Mouse (Mus musculus) ES-E14 (cell line): Measurements from ENCODE around the gene Trappc1. TPM values are rescaled to one million over a fixed set of nuclear protein-coding genes. Genes with fewer than 3 reads are reported as not detected.
A peak's percentile ranks its signal among the peaks of the same experiment; 100 is the strongest.

Experiments used
- DNase-seq: peaks from one replicate; pipeline ENCODE4 v3.0.0-alpha.2; 2013; ENCODE audit warnings: low read depth, low spot score
- H3K27ac ChIP-seq: 2 replicates; pipeline ENCODE4 v1.5.1; 2012; ENCODE audit warnings: low read depth, mild to moderate bottlenecking, low read length, moderate library complexity, mixed read lengths; ENCODE audit not compliant: poor library complexity, insufficient read depth, severe bottlenecking
- H3K36me3 ChIP-seq: 2 replicates; pipeline ENCODE4 v1.6.1; 2012; ENCODE audit warnings: mild to moderate bottlenecking, low read length, moderate library complexity, mixed read lengths; ENCODE audit not compliant: control insufficient read depth, poor library complexity, insufficient read depth, severe bottlenecking
- H3K4me1 ChIP-seq, 2 experiments: fragments of 150-350 bp in 1 of 2; sonication (generic) in 1 of 2; 2 replicates each; pipeline ENCODE4 v1.6.1; 2012; ENCODE audit warnings: low read length in 2 of 2, mild to moderate bottlenecking in 1 of 2, mixed read lengths in 1 of 2; ENCODE audit not compliant: control insufficient read depth in 2 of 2, insufficient read depth in 2 of 2, poor library complexity in 1 of 2
- H3K4me3 ChIP-seq, 2 experiments: fragments of 150-350 bp in 1 of 2; sonication (generic) in 1 of 2; 2 replicates each; pipeline ENCODE4 v1.5.1; 2012; ENCODE audit warnings: low read length in 2 of 2, low read depth in 1 of 2, mild to moderate bottlenecking in 1 of 2, mixed read lengths in 1 of 2; ENCODE audit not compliant: insufficient read depth in 1 of 2, poor library complexity in 1 of 2, severe bottlenecking in 1 of 2
- H3K9ac ChIP-seq: 2 replicates; pipeline ENCODE4 v1.6.1; 2012; ENCODE audit warnings: low read depth, mild to moderate bottlenecking, low read length, mixed read lengths; ENCODE audit not compliant: poor library complexity, insufficient read depth, severe bottlenecking
- H3K9me3 ChIP-seq: fragments of 150-350 bp; sonication (generic); 2 replicates; pipeline ENCODE4 v1.6.1; 2012; ENCODE audit warnings: low read depth, mild to moderate bottlenecking, low read length; ENCODE audit not compliant: control insufficient read depth, insufficient read depth
- CHD2 ChIP-seq: IDR thresholded peaks from 2 replicates; pipeline ENCODE4 v1.6.1; 2014; ENCODE audit warnings: mild to moderate bottlenecking, low read depth, low read length, inconsistent platforms
- HCFC1 ChIP-seq: IDR thresholded peaks from 2 replicates; pipeline ENCODE4 v1.6.1; 2012; ENCODE audit warnings: low read length, inconsistent platforms, borderline replicate concordance; ENCODE audit not compliant: insufficient read depth
- MAFK ChIP-seq: IDR thresholded peaks from 2 replicates; pipeline ENCODE4 v1.6.1; 2014; ENCODE audit warnings: mild to moderate bottlenecking, low read depth, low read length, inconsistent platforms; ENCODE audit not compliant: insufficient read depth
- ZC3H11A ChIP-seq: IDR thresholded peaks from 2 replicates; pipeline ENCODE4 v1.6.1; 2012; ENCODE audit warnings: low read depth, mild to moderate bottlenecking, inconsistent platforms, low read length, borderline replicate concordance
- ZNF384 ChIP-seq: IDR thresholded peaks from 2 replicates; pipeline ENCODE4 v1.6.1; 2012; ENCODE audit warnings: low read depth, low read length, inconsistent platforms
- in situ Hi-C, 2 experiments: fragments of 600-800 bp; cut with MboI; formaldehyde crosslinking; loops; one replicate each; pipeline ENCODE4 v1.15.1; 2025; ENCODE audit warnings: low sequenced_read_pairs in 2 of 2, inconsistent platforms in 1 of 2; ENCODE audit not compliant: unreplicated experiment in 2 of 2
- total RNA-seq: library from RNA; depleted of rRNA; stranded (reverse); fragments of 300-350 nt; gene quantifications from 2 replicates; pipeline ENCODE4 v1.2.3, GENCODE M21; 2012

The Trappc1 gene
- total RNA-seq, 1 experiment: 62.2 TPM

- no peak for TF ChIP-seq ZNF384
- no peak for TF ChIP-seq HCFC1
- no peak for TF ChIP-seq MAFK
- no peak for TF ChIP-seq CHD2
- TF ChIP-seq ZC3H11A: no peak
- Histone ChIP-seq H3K4me1 (peaks cover 0 to 8% of the 10 kb centered on the region in 2 experiments; a peak in 2 of 4 replicates), H3K4me3 (peak overlapping the region in 1 of 2 experiments; percentile 90; a peak in 1 of 4 replicates), H3K9me3 (no peaks in the 10 kb centered on the region), H3K27ac (no peak overlapping the region), H3K36me3 (peaks cover 12% of the 10 kb centered on the region; the same call in 1 of the 2 replicates), H3K9ac (no peak overlapping the region)
- in situ Hi-C loops: no loop called here
- no peak for DNase-seq
These were observed 1.8 kb upstream of the Trappc1 start for GRCm38 (mm10) chr11:69322010-69322409.

GRCm38 (mm10) chr11:69322693-69323471, 898 bp upstream of the Trappc1 start:
- DNase-seq: no peak
- peak overlapping the region; percentile 80 to 90 for H3K4me3 ChIP-seq
- in situ Hi-C loops: no loop called here
- no peaks in the 10 kb centered on the region for H3K9me3 ChIP-seq
- H3K36me3 ChIP-seq: peaks cover 10% of the 10 kb centered on the region; the same call in 1 of the 2 replicates
- 0 out of 2 replicates have a peak overlapping the region, but pooled peaks have one; percentile 48 for H3K27ac ChIP-seq
- peaks cover 0 to 10% of the 10 kb centered on the region in 2 experiments; a peak in 2 of 4 replicates for H3K4me1 ChIP-seq
- peak overlapping the region; percentile 92 for H3K9ac ChIP-seq
- TF ChIP-seq CHD2: no peak

DNA sequence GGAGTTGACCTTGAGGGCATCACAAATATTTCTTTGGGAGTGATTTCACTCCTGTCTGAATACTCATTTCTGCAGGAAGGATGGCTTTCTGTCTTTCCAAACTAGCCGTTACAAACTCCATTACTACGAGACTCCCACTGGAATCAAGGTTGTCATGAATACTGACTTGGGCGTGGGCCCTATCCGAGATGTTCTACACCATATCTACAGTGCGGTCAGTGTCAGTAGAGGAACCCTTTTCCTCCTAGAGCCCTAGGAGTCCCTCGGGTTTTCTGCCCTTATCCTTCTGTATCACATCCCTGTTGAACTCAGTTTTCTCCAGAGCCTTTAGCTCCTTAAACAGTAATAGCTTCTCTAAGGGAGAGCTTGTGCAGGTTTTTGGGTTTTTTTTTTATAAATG, 969 bp downstream of the Trappc1 start:
- Histone ChIP-seq H3K27ac (no peak overlapping the region), H3K36me3 (peaks cover under 1% of the 10 kb centered on the region; the same call in 1 of the 2 replicates), H3K9ac (peak overlapping the region; percentile 72; the same call in 1 of the 2 replicates), H3K4me1 (peaks cover 0 to 10% of the 10 kb centered on the region in 2 experiments; a peak in 2 of 4 replicates), H3K9me3 (no peaks in the 10 kb centered on the region), H3K4me3 (peak overlapping the region in 1 of 2 experiments; percentile 87; a peak in 2 of 4 replicates)
- TF ChIP-seq HCFC1: no peak
- TF ChIP-seq ZC3H11A: no peak
- TF ChIP-seq MAFK: no peak
- no peak for TF ChIP-seq ZNF384
- TF ChIP-seq CHD2: no peak
- in situ Hi-C loops: no loop called here
- no peak for DNase-seq

DNA sequence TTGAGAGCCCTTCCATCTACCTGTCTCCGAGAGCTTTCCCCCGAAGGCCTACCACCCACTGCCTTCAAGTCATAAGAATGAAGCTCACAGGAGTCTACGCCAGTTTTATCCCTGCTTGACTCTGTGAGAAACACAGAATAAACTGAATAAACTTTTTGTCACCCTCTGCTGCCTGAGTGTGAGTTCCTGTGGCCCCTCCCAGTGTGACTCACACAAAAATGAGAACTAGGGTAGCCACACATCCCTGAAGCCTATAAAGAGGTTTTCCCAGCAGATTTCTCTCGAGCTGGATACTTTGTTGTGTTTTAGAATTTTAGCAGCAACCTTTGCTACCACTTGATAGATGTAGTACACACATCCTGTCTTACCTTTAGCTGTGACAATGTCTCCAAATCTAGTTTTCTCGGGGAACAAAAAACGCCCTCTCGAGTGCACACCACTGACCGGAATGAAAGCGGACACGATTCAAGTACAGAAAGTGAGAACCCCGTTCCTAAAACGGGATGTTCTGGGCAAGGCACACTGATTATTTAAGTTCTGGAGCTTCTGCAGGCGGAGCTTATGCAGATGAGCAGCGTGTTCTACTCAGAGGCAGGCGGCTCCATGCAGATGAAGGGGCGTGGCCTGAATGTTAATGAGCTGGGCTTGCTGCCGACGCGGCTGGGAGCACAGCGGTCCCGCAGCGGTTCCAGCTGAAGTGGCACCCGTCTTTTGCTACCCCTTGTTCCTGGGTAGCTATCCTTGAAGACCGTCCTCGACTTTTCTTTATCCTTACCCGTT, 2.0 kb downstream of the Trappc1 start, which contains the start of gene Kcnab3:
Gene Kcnab3, plus strand, starts transcription at position 631 of the 780 bp plus-strand sequence.
- Histone ChIP-seq H3K9ac (peak within 1 kb of the TSS; percentile 41), H3K9me3 (no peaks in the 10 kb centered on the region), H3K4me3 (peak within 1 kb of the TSS; percentile 72 to 74), H3K4me1 (peaks cover 0 to 10% of the 10 kb centered on the region in 2 experiments; a peak in 2 of 4 replicates), H3K36me3 (no peaks in the 10 kb centered on the region; the same call in 1 of the 2 replicates), H3K27ac (no peak within 1 kb of the TSS)
- peak; percentile 85 for DNase-seq
- in situ Hi-C loops: no loop called here
- no peak for TF ChIP-seq ZC3H11A
- no peak for TF ChIP-seq CHD2
- no peak for TF ChIP-seq MAFK
- no peak; the same call in 1 of the 2 replicates for TF ChIP-seq HCFC1
- no peak for TF ChIP-seq ZNF384
